Mouse (Mus musculus) embryonic facial prominence, embryonic 10.5 days (tissue): ENCODE measurements around the gene Tex14. TPM values are rescaled to one million over a fixed set of nuclear protein-coding genes. Genes with fewer than 3 reads are reported as not detected.
"Not testable (repeated sequence)": the region's sequence is repeated elsewhere in the genome, so short reads cannot be mapped to it uniquely, and the experiment has no call there.

Experiments
- DNase-seq: peaks from one replicate; pipeline ENCODE4 v3.0.0-alpha.2; 2017; ENCODE audit warnings: low spot score
- H3K27ac ChIP-seq: fragments of 300-500 bp; sonication (generic); replicated peaks from 2 replicates; pipeline ENCODE4 v1.5.1; 2016; ENCODE audit warnings: mild to moderate bottlenecking
- H3K27me3 ChIP-seq: fragments of 300-500 bp; sonication (generic); replicated peaks from 2 replicates; pipeline ENCODE4 v1.6.1; 2016; ENCODE audit warnings: low read depth, mild to moderate bottlenecking; ENCODE audit not compliant: poor library complexity, severe bottlenecking
- H3K36me3 ChIP-seq: fragments of 300-500 bp; sonication (generic); replicated peaks from 2 replicates; pipeline ENCODE4 v1.6.1; 2016; ENCODE audit warnings: mild to moderate bottlenecking, moderate library complexity
- H3K4me1 ChIP-seq: fragments of 300-500 bp; sonication (generic); 2 replicates; pipeline ENCODE4 v1.6.1; 2016
- H3K4me3 ChIP-seq: fragments of 300-500 bp; sonication (generic); 2 replicates; pipeline ENCODE4 v1.5.1; 2016; ENCODE audit warnings: mild to moderate bottlenecking, moderate library complexity
- H3K9me3 ChIP-seq: fragments of 300-500 bp; sonication (generic); 2 replicates; pipeline ENCODE4 v1.6.1; 2016; ENCODE audit warnings: mild to moderate bottlenecking
- WGBS: fragments of 180-500 bp; shearing (Covaris S2); methylation state at CpG from one replicate; pipeline ENCODE4 v1.1.7; 2016; 5-methylcytosine and 5-hydroxymethylcytosine counted together
- polyA plus RNA-seq: library from polyadenylated mRNA; unstranded; fragments of >200 nt; fragmentation: Nextera tagmentation; extraction: Ambion mirVana; gene quantifications from 2 replicates; pipeline ENCODE4 v1.2.1, GENCODE M21; 2016

Tex14 gene
- polyA plus RNA-seq, 1 experiment from 2014 or later, result not detected

DNA sequence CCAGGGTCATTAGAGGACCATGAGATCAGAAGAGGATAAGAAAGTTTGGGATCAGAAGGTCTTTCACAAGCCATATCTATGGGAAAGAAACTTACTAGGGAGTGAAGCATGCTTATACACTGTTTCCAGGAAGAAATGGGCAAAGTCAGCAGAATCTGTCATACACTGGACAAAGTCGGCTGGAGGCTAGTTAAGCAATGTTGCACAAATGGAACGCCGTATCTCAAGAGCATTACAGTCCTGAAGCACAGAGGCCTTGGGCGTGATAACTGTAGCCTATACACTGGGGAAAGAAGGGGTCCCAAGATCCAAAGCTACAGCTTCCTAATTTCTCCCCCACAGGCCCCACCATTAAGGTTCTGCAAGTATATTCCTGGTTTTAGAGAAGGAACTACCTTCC is 51.1 kb downstream of the Tex14 start:
- no peaks in the 10 kb centered on the region for H3K9me3 ChIP-seq
- no peak overlapping the region for H3K4me3 ChIP-seq
- H3K27ac ChIP-seq, result no peak overlapping the region
- H3K36me3 ChIP-seq, result no peaks in the 10 kb centered on the region
- WGBS, result 91% methylated on average over 4 of the region's 4 CpGs
- no peaks in the 10 kb centered on the region for H3K27me3 ChIP-seq
- H3K4me1 ChIP-seq, result peaks cover 14% of the 10 kb centered on the region
- DNase-seq, result no peak

DNA sequence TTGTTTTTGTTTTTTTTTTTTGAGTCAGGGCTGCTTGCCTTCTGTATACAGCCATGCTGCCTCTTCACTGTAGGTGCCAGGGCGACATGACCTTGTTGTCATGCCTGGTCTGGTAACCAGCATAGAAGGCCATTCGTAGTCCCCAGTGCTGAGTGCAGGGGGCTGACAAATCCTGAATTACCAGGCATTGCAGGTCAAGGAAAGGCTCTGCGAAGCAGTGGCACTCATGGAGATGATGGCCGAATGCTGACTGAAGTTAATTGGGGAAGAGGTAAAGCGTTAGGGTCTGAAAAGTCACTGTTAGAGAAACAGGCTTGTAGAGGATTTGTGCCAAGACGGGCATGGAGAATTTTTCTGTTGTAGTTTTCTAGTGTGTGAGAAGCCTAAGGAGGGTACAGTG is 55.7 kb downstream of the Tex14 start:
- Histone ChIP-seq H3K36me3 (no peaks in the 10 kb centered on the region), H3K4me3 (no peak overlapping the region), H3K27ac (no peak overlapping the region), H3K4me1 (no peaks in the 10 kb centered on the region; the same call in 1 of the 2 replicates), H3K9me3 (no peaks in the 10 kb centered on the region), H3K27me3 (no peaks in the 10 kb centered on the region)
- no peak for DNase-seq
- WGBS, result 88% methylated on average over 6 of the region's 6 CpGs

DNA sequence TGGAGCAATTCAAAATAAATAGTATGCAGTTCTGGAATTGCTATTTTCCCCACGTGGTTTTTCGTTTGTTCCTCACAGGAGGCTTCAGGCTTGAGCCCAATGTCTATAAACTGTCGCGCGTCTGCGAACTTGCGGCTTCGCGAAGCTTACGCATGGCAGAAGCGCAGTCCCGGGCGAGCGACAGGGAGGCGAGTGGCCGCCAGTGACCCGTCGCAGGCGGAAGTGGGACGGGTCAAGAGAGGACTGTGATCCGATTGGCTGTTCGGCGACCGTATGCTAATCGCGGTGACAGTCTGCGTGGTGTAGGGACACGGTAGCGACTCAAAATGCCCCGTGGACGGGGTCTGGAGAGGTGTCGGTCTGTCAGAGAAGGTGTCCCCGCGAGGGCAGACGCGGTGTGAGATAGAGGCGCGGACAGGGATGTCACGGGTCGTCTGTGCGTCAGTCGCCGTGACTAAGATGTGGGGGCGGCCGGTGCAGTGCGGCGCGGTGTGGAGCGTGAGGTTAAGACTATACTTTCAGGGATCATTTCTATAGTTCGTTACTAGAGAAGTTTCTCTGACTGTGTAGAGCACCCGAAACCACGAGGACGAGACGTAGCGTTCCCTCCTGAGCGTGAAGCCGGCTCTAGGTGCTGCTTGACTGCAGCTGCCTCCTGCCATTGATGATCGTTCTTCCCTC is 57.1 kb downstream of the Tex14 start:
- DNase-seq, result peak; percentile 81
- H3K27ac ChIP-seq, result peak overlapping the region; percentile 79
- not testable (repeated sequence) for H3K27me3 ChIP-seq, H3K9me3 ChIP-seq, H3K4me1 ChIP-seq, H3K36me3 ChIP-seq
- WGBS, result under 1% methylated on average over 27 of the region's 58 CpGs
- peak overlapping the region; percentile 47 for H3K4me3 ChIP-seq

DNA sequence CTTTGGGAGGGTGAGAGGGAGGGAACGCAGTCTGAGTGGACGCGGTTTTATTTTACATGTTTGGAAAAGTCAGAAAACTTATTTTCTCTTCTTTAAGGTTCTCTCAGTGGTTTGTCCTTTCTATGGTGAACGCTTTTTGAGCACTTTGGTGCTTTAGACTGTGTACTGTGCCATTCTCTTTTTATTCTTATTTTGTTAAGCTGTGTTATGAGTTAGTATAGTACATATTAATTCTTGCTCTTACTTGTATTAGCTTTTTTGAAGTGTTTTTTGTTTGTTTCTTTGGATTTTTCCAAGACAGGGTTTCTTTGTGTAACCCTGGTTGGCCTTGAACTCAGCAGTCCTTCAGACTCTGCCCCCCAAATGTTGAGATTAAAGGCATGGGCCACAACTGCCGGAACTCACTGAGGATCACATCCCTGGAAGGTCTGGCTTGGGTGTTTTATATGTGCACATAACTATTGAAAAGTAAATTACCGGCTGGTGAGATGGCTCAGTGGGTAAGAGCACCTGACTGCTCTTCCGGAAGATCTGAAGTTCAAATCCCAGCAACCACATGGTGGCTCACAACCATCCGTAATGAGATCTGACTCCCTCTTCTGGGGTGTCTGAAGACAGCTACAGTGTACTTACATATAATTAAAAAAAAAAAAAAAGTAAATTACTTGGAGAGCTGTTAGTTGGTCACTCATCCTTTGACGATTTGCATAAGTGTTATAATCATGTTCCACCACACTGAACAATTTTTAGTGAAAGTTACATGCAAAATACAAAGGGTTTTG is 57.8 kb downstream of the Tex14 start:
- DNase-seq, result peak; percentile 56
- Histone ChIP-seq H3K4me3 (no peak overlapping the region), H3K27ac (no peak overlapping the region), H3K9me3 (no peaks in the 10 kb centered on the region), H3K4me1 (peaks cover 3% of the 10 kb centered on the region), H3K36me3 (no peaks in the 10 kb centered on the region), H3K27me3 (peaks cover 3% of the 10 kb centered on the region; the same call in 1 of the 2 replicates)
- 8% methylated on average over 9 of the region's 9 CpGs for WGBS

DNA sequence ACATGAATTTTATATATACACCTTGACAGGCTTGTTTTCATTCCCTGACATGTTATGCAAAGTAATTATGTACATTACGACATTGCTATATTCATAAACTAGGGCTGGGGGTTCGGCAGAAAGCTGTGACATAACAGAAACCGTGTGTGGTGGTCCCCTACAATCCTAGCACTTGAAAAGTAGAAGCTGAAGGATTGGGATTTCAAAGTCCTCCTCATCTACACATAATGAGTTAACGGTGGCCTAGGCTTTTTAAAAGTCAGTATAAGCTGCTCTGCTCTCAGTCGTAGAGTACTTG is 58.3 kb downstream of the Tex14 start:
- no peak overlapping the region for H3K27ac ChIP-seq

DNA sequence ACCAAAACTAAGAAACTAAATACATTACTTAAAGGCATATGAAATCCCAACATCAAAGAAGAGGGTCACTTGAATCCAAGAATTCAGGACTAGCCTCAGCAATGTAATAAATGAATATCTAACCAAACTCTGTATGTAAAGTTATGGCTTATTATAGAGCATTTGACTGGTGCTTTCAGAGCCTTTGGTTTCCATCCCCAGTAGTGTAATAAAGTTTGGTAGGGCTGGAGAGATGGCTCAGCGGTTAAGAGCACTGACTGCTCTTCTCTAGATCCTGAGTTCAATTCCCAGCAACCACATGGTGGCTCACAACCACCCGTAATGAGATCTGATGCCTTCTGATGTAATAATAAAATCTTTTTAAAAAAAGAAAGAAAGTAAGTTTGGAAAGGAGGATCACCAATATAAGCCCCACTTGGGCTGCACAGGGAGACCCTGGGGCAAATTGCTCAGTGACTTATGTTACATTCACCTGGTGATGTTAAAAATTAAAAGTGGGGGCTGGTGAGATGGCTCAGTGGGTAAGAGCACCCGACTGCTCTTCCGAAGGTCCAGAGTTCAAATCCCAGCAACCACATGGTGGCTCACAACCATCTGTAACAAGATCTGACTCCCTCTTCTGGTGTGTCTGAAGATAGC is 59.0 kb downstream of the Tex14 start:
- not testable (repeated sequence) for H3K9me3 ChIP-seq, DNase-seq, H3K27me3 ChIP-seq, H3K4me3 ChIP-seq, H3K36me3 ChIP-seq, H3K27ac ChIP-seq
- 85% methylated on average over 4 of the region's 4 CpGs for WGBS
- H3K4me1 ChIP-seq, result peaks cover 12% of the 10 kb centered on the region

More for the DNA sequence above, 58.3 kb downstream of the Tex14 start:
- Histone ChIP-seq H3K4me3 (no peak overlapping the region), H3K36me3 (no peaks in the 10 kb centered on the region), H3K9me3 (no peaks in the 10 kb centered on the region), H3K4me1 (peaks cover 8% of the 10 kb centered on the region), H3K27me3 (peaks cover 6% of the 10 kb centered on the region; the same call in 1 of the 2 replicates)
- no peak for DNase-seq
- whole genome bisulfite sequencing, result 65% methylated on average over 5 of the region's 5 CpGs

DNA sequence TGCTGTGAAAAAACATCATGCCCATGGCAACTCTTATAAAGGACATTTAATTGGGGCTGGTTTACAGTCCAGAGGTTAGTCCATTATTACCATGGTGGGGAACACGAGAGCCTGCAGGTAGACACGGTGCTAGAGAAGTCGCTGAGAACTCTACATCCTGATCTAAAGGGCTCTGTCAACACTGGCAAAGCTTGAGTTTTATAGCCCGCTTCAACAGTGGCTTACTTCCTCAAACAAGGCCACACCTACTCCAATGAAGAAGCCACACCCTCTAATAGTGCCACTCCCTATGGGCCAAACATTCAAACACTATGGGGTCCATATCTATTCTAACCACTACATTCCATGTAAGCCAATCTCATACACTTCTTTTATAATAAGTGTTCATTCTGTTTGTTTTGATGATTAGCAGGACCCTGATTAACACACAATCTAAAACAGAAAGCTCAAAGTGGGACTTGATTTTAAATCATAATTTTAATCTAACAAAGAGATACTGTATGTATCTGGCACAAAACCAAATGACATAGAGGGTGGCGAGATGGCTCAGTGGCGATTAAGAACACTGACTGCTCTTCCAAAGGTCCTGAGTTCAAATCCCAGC is 61.2 kb downstream of the Tex14 start:
- H3K27me3 ChIP-seq, result peaks cover 17% of the 10 kb centered on the region; the same call in 1 of the 2 replicates
- WGBS, result 74% methylated on average over 6 of the region's 6 CpGs
- no peak overlapping the region for H3K27ac ChIP-seq
- no peaks in the 10 kb centered on the region for H3K9me3 ChIP-seq
- H3K4me1 ChIP-seq, result peaks cover 18% of the 10 kb centered on the region
- H3K36me3 ChIP-seq, result no peaks in the 10 kb centered on the region
- H3K4me3 ChIP-seq, result no peak overlapping the region
- DNase-seq, result no peak

DNA sequence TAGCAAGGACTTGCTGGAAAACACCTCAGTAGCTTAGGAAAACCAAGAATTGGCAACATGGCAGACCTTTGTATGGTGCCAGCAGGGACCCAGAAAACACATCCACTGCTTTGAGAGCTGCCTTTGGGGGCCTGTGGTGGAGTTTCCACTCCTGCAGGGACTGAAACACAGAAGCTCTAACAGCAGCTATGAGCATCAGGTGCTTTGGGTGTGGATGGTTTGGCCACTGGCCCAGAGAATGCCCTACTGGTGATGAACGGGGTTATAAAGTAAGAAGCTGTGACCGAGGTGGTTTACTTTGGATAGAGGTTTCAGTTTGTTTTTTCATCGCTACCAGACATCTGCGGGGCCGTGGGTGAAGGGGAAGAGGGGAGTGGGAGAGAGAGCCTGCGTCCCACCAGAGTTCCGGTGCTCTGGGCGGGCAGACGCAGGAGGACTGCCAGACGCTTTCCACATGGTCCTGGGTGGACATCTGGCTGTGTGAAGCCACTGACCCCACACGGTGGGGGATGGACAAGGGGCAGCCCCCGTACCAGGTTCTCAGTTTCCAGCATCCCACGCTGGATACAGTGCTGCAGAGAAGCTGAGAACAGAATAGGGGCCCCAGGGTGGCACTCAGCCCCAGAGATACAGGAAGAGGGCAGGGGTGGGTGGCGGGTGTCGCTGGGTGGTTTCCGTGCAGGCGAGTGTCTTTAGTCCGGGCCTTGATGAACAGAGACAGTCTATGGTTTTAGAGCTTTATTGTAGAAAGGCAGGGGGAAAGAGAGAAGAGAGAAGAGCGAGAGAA is 62.8 kb downstream of the Tex14 start:
- no peak for DNase-seq
- 64% methylated on average over 19 of the region's 19 CpGs for WGBS
- Histone ChIP-seq H3K27ac (no peak overlapping the region), H3K27me3 (peaks cover 17% of the 10 kb centered on the region; the same call in 1 of the 2 replicates), H3K36me3 (no peaks in the 10 kb centered on the region), H3K4me1 (peaks cover 18% of the 10 kb centered on the region), H3K9me3 (no peaks in the 10 kb centered on the region), H3K4me3 (no peak overlapping the region)

DNA sequence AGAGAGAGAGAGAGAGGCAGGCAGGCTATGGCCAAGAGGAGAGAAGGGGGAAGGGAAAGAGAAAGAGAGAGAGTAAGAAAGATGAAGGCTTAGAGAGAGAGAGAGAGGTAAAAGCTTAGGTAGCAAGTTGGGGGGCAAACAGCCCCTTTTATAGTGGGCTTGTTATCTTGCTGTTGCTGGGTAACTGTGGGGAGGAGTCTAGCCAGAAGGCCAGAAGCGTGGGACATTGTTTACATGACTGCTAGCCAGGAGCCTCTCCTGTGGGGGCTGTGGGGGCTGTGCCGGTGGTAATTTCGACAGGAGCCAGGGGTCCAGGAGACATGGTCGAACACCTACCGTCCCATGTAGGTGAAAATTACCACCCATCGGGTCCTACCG is 63.4 kb downstream of the Tex14 start:
- peaks cover 18% of the 10 kb centered on the region for H3K4me1 ChIP-seq
- WGBS, result 65% methylated on average over 7 of the region's 7 CpGs
- H3K27me3 ChIP-seq, result peaks cover 17% of the 10 kb centered on the region; the same call in 1 of the 2 replicates
- no peaks in the 10 kb centered on the region for H3K36me3 ChIP-seq
- no peaks in the 10 kb centered on the region for H3K9me3 ChIP-seq
- DNase-seq, result no peak
- no peak overlapping the region for H3K4me3 ChIP-seq
- H3K27ac ChIP-seq, result no peak overlapping the region

DNA sequence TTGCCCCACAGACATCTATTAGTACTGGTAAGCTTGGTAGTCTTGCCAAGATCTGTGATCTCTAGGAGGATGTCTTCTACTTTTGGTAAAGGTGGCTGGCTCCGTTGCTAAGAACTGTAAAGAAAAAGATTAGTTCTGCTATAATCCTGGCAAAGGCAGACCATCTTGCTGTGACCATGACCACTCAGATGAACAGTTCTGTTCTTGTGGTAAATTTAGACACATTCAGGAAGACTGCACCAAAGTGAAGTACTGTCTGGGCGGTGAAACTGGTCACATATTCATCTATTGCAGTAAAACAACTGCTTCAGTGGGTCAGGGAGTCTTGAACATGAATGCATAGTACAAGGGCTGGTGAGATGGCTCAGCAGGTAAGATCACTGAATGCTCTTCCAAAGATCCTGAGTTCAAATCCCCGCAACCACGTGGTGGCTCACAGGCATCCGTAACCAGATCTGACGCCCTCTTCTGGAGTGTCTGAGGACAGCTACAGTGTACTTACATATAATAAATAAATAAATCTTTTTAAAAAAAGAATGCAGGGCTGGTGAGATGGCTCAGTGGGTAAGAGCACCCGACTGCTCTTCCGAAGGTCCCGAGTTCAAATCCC is 63.9 kb downstream of the Tex14 start:
- 80% methylated on average over 9 of the region's 9 CpGs for WGBS
- Histone ChIP-seq H3K27me3 (peaks cover 17% of the 10 kb centered on the region; the same call in 1 of the 2 replicates), H3K4me3 (no peak overlapping the region), H3K36me3 (no peaks in the 10 kb centered on the region), H3K4me1 (peaks cover 18% of the 10 kb centered on the region), H3K27ac (no peak overlapping the region), H3K9me3 (no peaks in the 10 kb centered on the region)
- DNase-seq, result no peak

DNA sequence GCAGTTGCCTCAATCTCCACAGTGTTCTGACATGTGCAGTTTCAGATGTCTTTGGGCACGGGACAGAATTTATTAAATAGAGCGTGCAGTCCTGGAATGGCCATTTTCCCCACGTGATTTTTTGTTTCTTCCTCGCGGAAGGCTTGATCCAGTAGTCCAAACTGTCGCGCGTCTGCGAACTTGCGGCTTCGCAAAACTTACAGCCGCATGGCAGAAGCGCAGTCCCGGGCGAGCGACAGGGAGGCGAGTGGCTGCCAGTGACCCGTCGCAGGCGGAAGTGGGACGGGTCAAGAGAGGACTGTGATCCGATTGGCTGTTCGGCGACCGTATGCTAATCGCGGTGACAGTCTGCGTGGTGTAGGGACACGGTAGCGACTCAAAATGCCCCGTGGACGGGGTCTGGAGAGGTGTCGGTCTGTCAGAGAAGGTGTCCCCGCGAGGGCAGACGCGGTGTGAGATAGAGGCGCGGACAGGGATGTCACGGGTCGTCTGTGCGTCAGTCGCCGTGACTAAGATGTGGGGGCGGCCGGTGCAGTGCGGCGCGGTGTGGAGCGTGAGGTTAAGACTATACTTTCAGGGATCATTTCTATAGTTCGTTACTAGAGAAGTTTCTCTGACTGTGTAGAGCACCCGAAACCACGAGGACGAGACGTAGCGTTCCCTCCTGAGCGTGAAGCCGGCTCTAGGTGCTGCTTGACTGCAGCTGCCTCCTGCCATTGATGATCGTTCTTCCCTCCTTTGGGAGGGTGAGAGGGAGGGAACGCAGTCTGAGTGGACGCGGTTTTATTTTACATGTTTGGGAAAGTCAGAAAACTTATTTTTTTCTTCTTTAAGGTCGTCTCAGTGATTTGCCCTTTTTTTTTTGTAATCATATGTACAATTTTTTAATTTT is 66.2 kb downstream of the Tex14 start:
- peak; percentile 83 for DNase-seq
- Histone ChIP-seq H3K4me3 (peak overlapping the region; percentile 50), H3K4me1 (peaks cover 18% of the 10 kb centered on the region), H3K27me3 (peaks cover 17% of the 10 kb centered on the region; the same call in 1 of the 2 replicates), H3K27ac (peak overlapping the region; percentile 78)
- H3K9me3 ChIP-seq, H3K36me3 ChIP-seq: not testable (repeated sequence)
- WGBS, result under 1% methylated on average over 30 of the region's 63 CpGs
